Mouse (Mus musculus) embryonic facial prominence, embryonic 10.5 days (tissue): ENCODE measurements around the gene Axdnd1. TPM values are rescaled to one million over a fixed set of nuclear protein-coding genes. Genes with fewer than 3 reads are reported as not detected.

Source experiments
- DNase-seq: peaks from one replicate; pipeline ENCODE4 v3.0.0-alpha.2; 2017; ENCODE audit warnings: low spot score
- H3K27ac ChIP-seq: fragments of 300-500 bp; sonication (generic); replicated peaks from 2 replicates; pipeline ENCODE4 v1.5.1; 2016; ENCODE audit warnings: mild to moderate bottlenecking
- H3K27me3 ChIP-seq: fragments of 300-500 bp; sonication (generic); replicated peaks from 2 replicates; pipeline ENCODE4 v1.6.1; 2016; ENCODE audit warnings: low read depth, mild to moderate bottlenecking; ENCODE audit not compliant: poor library complexity, severe bottlenecking
- H3K36me3 ChIP-seq: fragments of 300-500 bp; sonication (generic); replicated peaks from 2 replicates; pipeline ENCODE4 v1.6.1; 2016; ENCODE audit warnings: mild to moderate bottlenecking, moderate library complexity
- H3K4me1 ChIP-seq: fragments of 300-500 bp; sonication (generic); 2 replicates; pipeline ENCODE4 v1.6.1; 2016
- H3K4me3 ChIP-seq: fragments of 300-500 bp; sonication (generic); 2 replicates; pipeline ENCODE4 v1.5.1; 2016; ENCODE audit warnings: mild to moderate bottlenecking, moderate library complexity
- H3K9me3 ChIP-seq: fragments of 300-500 bp; sonication (generic); 2 replicates; pipeline ENCODE4 v1.6.1; 2016; ENCODE audit warnings: mild to moderate bottlenecking
- WGBS: fragments of 180-500 bp; shearing (Covaris S2); methylation state at CpG from one replicate; pipeline ENCODE4 v1.1.7; 2016; 5-methylcytosine and 5-hydroxymethylcytosine counted together
- polyA plus RNA-seq: library from polyadenylated mRNA; unstranded; fragments of >200 nt; fragmentation: Nextera tagmentation; extraction: Ambion mirVana; gene quantifications from 2 replicates; pipeline ENCODE4 v1.2.1, GENCODE M21; 2016

The Axdnd1 gene
- polyA plus RNA-seq, 1 experiment from 2014 or later, result 0.30 TPM

DNA sequence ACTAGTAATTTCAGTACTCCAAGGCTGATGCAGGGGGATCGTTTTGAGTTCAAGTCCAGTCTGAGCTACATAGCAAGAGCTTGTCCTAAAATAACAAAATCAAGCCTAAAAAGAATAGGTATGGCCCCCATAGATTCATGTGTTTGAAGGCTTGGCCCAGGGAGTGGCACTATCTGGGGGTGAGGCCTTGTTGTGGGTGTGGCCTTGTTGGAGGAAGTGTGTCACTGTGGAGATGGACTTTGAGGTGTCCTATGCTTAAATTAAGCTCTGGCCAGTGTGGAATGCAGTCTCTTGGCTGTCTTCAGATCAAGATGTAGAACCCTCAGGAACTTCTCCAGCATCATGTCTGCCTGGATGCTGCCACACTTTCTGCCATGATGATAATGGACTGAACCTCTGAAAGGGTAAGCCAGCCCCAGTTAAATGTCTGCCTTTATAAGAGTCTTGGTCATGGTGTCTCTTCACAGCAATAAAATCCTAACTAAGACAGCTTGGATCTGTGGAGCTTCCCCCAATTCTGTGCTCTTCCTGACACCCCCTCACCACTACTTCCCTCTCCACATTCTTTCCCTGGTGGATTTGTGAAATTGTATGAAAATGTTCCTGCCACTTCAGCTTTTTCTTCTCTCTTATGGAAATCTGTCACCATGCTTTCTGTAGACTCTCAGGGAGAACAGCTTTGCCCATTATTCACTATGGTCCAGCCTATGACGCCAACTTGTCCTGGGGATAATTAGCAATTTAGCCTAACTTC, 34.2 kb upstream of the Axdnd1 start:
- DNase-seq, result no peak
- H3K4me3 ChIP-seq, result no peak overlapping the region
- no peak overlapping the region for H3K27ac ChIP-seq
- H3K27me3 ChIP-seq, result no peaks in the 10 kb centered on the region
- H3K9me3 ChIP-seq, result no peaks in the 10 kb centered on the region
- WGBS, result 93% methylated on average over 2 of the region's 2 CpGs
- H3K4me1 ChIP-seq, result no peaks in the 10 kb centered on the region
- peaks cover 44% of the 10 kb centered on the region for H3K36me3 ChIP-seq

DNA sequence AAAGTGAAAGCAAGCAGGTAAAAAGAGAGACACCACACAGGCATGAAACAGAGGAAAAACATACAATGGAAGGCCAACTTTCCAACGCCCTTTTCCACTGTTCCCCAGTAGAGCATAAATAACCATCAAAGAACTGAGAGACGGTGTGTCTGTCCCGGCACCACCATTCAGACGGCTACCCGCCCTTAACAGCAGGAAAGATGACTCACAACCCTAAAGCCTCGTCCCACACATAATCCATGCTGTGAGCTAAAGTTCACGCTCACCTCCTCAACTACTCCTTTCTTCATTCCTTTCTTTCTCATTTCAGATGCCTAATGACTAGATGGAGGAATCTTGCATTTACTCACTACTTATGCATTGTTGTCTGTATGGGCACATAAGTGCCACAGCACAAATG, 33.4 kb upstream of the Axdnd1 start:
- Histone ChIP-seq H3K4me3 (no peak overlapping the region), H3K4me1 (no peaks in the 10 kb centered on the region), H3K36me3 (peaks cover 48% of the 10 kb centered on the region), H3K9me3 (no peaks in the 10 kb centered on the region), H3K27ac (no peak overlapping the region), H3K27me3 (no peaks in the 10 kb centered on the region)
- DNase-seq, result no peak
- WGBS, result 74% methylated on average over 7 of the region's 7 CpGs

DNA sequence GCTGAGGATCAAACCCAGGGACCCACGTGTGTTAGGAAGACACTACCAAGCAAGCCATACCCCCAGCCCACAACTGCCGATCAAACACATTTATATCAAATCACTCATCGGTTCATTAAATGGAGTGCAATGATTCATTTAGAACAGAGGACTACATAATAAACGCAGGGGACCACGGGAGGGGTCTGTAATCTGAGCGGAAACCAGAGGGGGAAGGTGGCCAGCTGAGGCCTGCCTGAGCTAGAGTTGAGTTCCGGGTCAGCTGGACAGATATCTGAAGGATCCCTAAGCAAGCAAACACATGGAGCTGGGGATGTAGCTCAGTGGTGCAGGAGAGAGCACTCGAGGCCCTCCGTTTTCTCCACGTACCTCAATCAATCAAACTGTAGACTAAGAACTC, 32.9 kb upstream of the Axdnd1 start:
- DNase-seq, result no peak
- no peaks in the 10 kb centered on the region for H3K4me1 ChIP-seq
- H3K4me3 ChIP-seq, result no peak overlapping the region
- H3K36me3 ChIP-seq, result peaks cover 48% of the 10 kb centered on the region
- no peaks in the 10 kb centered on the region for H3K9me3 ChIP-seq
- H3K27ac ChIP-seq, result no peak overlapping the region
- 85% methylated on average over 10 of the region's 10 CpGs for WGBS
- H3K27me3 ChIP-seq, result no peaks in the 10 kb centered on the region

DNA sequence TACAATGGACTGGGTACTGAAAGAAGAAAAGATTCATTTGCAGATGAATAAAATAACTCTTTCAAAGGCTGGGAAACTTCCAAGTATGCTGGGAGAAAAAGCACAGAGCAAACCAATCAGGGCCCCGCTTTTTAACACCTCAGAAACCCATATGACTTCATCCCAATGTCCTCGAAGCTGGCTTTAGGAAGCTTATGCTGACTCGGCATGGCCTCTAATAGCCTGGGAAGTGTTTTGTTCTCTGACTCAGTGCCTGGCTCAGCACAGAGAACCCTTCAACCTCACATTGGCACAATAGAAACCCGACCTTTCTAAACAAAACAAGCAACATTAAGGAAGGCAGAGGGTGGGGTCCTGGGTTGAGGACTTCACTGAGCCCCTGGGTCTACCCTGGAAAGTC, 29.5 kb upstream of the Axdnd1 start:
- Histone ChIP-seq H3K27me3 (no peaks in the 10 kb centered on the region), H3K27ac (no peak overlapping the region), H3K4me1 (no peaks in the 10 kb centered on the region), H3K36me3 (peaks cover 36% of the 10 kb centered on the region), H3K9me3 (no peaks in the 10 kb centered on the region), H3K4me3 (no peak overlapping the region)
- no peak for DNase-seq
- WGBS, result 62% methylated on average over 4 of the region's 4 CpGs

DNA sequence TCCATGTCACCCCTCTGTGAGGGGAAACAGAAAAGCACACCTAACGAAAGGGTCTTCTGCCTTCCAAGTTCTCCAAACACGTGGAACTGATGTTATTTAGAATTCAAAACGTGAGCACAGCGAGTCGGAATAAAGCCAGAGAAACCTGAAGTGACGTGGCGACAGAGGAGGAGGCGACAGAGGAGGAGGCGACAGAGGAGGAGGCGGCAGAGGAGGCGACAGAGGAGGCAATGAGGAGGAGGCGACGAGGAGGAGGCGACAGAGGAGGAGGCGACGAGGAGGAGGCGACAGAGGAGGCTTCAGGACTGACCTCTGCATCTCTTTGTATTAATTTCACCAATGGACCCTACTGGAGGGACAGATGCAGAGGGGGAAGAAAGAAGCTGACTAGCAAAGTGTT, 28.7 kb upstream of the Axdnd1 start:
- H3K4me1 ChIP-seq, result no peaks in the 10 kb centered on the region
- peaks cover 37% of the 10 kb centered on the region for H3K36me3 ChIP-seq
- H3K4me3 ChIP-seq, result no peak overlapping the region
- DNase-seq, result no peak
- H3K9me3 ChIP-seq, result no peaks in the 10 kb centered on the region
- 81% methylated on average over 17 of the region's 17 CpGs for WGBS
- H3K27me3 ChIP-seq, result no peaks in the 10 kb centered on the region
- no peak overlapping the region for H3K27ac ChIP-seq

DNA sequence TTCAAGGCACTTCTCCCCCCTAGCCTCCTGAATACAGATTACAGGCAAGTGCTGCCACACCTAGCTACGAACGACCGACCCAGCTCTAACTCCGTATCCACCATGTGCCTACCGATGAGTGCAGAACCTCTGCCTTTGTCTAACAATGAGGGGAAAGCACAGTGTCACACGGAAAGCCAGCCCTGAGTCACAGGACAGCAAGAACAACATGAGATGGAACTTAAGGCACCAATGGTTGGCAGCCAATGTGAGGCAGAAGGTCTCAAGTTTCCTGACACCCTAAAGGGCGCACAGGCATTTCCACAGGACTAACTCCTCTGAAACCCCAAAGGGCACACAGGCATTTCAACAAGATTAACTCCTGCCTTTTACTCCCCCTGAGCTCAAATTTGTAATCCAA, 28.1 kb upstream of the Axdnd1 start:
- DNase-seq, result no peak
- H3K4me3 ChIP-seq, result no peak overlapping the region
- no peak overlapping the region for H3K27ac ChIP-seq
- H3K27me3 ChIP-seq, result no peaks in the 10 kb centered on the region
- WGBS, result 81% methylated on average over 7 of the region's 7 CpGs
- H3K36me3 ChIP-seq, result peaks cover 37% of the 10 kb centered on the region
- no peaks in the 10 kb centered on the region for H3K9me3 ChIP-seq
- H3K4me1 ChIP-seq, result no peaks in the 10 kb centered on the region

DNA sequence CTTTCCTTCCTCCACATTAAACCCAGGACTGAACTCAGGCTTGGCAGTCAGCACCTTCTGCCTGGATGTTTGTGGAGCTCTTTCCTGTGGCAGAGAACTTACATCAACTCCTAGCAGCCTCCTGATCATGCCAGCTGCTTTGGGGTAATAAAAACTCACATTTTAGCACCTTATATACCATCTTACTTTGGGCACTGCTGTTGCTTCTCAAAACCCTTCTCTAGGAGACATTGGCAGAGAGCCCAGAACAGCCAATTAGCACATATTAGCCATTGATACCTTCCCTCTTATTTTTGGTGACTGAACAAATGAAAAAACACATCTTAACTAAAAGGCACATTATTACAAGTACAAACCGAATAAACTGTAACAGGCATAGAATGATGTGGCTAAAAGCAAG, 24.1 kb upstream of the Axdnd1 start:
- Histone ChIP-seq H3K9me3 (no peaks in the 10 kb centered on the region), H3K27ac (no peak overlapping the region), H3K4me3 (no peak overlapping the region), H3K4me1 (no peaks in the 10 kb centered on the region), H3K27me3 (no peaks in the 10 kb centered on the region), H3K36me3 (peaks cover 48% of the 10 kb centered on the region)
- WGBS, result 93% methylated on average over 1 of the region's 1 CpGs
- no peak for DNase-seq

DNA sequence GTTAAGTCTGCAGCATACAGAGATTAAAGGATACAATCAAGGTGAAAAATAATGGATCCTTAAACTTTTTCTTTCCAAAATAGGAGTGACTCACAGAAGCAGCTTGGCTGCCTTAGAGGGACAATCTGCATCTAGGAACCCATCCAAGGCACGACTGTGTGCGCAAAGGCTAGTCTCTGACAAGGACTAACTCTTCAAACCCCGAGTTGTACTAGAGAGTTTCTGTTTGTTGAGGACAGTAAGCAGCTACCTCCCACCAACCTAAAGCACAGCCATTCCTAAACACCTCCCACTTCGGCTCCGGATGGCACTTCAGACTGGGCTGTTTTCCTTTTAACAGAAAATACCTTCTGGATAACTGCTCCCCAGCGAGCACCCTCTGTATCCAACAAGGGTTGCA, 21.8 kb upstream of the Axdnd1 start:
- H3K4me1 ChIP-seq, result no peaks in the 10 kb centered on the region
- DNase-seq, result no peak
- H3K27me3 ChIP-seq, result no peaks in the 10 kb centered on the region
- peaks cover 67% of the 10 kb centered on the region for H3K36me3 ChIP-seq
- no peak overlapping the region for H3K4me3 ChIP-seq
- no peaks in the 10 kb centered on the region for H3K9me3 ChIP-seq
- H3K27ac ChIP-seq, result no peak overlapping the region
- WGBS, result 89% methylated on average over 6 of the region's 6 CpGs

DNA sequence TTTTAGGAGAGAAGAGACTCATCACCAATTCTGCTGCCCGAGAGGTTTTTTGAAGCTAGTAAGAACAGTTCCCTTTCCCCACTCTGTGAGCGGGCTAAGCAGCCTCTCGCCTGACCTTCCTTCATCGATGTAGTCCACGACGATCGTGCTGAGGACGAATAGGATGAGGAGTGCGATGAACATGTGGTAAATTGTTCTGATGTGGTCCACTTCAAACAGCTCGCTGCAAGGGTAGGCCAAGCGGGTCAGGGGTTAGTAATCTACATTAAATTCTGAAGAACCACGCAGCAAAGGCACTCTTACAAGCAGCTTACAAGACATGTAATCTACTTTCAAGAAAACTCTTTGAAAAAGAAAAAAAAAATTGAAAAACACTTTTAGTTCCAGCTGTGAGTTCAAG, 21.3 kb upstream of the Axdnd1 start:
- DNase-seq, result no peak
- Histone ChIP-seq H3K9me3 (no peaks in the 10 kb centered on the region), H3K27me3 (no peaks in the 10 kb centered on the region), H3K4me3 (no peak overlapping the region), H3K27ac (no peak overlapping the region), H3K4me1 (no peaks in the 10 kb centered on the region), H3K36me3 (peaks cover 72% of the 10 kb centered on the region)
- 92% methylated on average over 12 of the region's 12 CpGs for WGBS

DNA sequence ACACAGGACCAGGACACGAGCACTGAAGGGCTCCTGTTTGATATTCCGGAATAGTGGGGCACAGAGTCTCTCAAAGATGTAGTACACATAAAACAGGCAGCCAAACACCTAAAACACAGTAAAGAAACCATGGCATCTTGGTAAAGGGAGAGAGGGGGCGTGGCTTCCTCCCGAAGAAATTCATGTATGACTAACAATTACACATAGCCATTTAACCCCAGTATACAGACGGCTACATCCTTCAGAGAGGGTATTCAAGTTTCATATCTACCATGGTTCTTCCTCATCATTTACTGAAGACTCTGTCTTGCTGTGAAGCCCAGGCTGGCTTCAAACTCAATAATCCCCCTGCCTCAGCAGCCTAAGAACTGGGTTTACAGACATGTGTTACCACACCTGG, 16.8 kb upstream of the Axdnd1 start:
- Histone ChIP-seq H3K4me3 (no peak overlapping the region), H3K27ac (no peak overlapping the region), H3K4me1 (no peaks in the 10 kb centered on the region), H3K36me3 (peaks cover 97% of the 10 kb centered on the region), H3K27me3 (no peaks in the 10 kb centered on the region), H3K9me3 (no peaks in the 10 kb centered on the region)
- 91% methylated on average over 5 of the region's 5 CpGs for WGBS
- no peak for DNase-seq

DNA sequence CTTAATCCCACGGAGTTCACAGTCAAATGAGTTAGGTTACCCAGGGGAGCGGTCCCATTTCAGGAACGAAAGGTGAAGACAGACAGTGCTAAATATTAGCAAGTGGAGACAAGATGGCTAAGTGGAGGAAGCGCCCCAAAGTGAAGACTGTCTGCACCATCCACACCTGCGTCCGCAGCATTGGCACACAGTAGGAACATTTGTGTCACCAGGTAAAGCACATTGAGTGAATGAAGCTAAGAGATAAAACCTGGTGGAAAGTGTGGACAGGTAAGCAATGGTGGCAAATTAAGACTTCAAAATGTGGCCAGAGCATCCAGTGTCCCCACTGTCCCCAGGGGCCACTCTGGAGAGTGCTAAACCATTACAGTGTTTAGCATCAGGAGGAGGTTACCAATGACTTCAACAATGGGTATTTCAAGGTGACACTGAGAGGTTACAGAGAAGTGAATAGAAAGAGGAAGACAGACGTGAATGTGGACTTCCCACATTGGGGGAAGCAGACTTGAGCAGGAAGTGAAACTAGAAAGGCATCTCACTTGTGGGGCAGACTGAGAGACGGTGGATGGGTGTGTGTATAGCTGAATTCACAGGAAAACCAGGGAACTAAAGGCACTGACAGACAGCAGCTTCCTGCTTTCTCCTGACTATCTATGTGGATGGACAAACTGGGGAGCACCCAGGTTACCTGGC, 16.2 kb upstream of the Axdnd1 start:
- Histone ChIP-seq H3K4me1 (no peaks in the 10 kb centered on the region; the same call in 1 of the 2 replicates), H3K36me3 (peaks cover 100% of the 10 kb centered on the region), H3K9me3 (no peaks in the 10 kb centered on the region), H3K27me3 (no peaks in the 10 kb centered on the region), H3K27ac (no peak overlapping the region), H3K4me3 (no peak overlapping the region)
- WGBS, result 95% methylated on average over 8 of the region's 8 CpGs
- DNase-seq, result no peak

DNA sequence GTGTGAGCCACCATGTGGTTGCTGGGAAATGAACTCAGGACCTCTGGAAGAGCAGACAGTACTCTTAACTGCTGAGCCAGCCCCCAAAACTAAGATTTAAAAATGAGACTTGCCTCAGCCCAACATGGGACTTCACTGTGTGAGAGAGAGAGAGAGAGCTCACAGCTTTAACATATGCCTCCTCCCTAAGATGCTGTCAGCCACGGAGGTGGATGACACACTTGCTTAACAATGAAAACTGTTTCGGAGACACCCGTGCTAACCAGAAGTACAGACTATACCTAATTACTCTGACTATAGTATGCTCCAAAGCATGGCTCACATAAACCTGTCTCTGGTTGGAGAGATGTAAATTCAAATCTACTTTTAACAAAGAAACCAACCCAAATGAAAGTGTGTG, 12.5 kb upstream of the Axdnd1 start:
- Histone ChIP-seq H3K9me3 (no peaks in the 10 kb centered on the region), H3K36me3 (peaks cover 99% of the 10 kb centered on the region), H3K27ac (no peak overlapping the region), H3K4me1 (no peaks in the 10 kb centered on the region; the same call in 1 of the 2 replicates), H3K27me3 (no peaks in the 10 kb centered on the region), H3K4me3 (no peak overlapping the region)
- DNase-seq, result no peak
- WGBS, result 91% methylated on average over 3 of the region's 3 CpGs

DNA sequence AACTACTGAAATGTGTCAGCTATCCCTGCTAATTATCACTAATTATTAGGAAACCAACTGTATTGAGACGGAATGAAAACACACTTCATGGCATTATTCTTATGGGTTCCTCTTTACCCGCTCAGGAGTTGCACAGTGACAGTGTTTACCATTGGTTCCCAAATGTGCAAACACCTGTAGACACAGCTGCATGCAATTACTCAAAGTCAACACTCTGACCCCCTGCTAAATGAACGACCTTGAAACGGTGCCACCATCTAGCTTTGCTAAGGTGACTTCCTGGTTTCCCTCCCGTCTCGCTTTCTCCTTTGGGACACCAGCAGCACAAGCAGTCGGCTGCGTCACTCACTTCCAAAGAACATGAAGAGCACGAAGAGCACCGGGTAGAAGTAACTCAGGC, 11.5 kb upstream of the Axdnd1 start:
- Histone ChIP-seq H3K4me1 (no peaks in the 10 kb centered on the region; the same call in 1 of the 2 replicates), H3K4me3 (no peak overlapping the region), H3K36me3 (peaks cover 89% of the 10 kb centered on the region), H3K27ac (no peak overlapping the region), H3K27me3 (no peaks in the 10 kb centered on the region), H3K9me3 (no peaks in the 10 kb centered on the region)
- 67% methylated on average over 10 of the region's 10 CpGs for WGBS
- DNase-seq, result no peak
